Comparison of ENCODE assay signal across 26 mouse cellular contexts in the genomic region with DNA sequence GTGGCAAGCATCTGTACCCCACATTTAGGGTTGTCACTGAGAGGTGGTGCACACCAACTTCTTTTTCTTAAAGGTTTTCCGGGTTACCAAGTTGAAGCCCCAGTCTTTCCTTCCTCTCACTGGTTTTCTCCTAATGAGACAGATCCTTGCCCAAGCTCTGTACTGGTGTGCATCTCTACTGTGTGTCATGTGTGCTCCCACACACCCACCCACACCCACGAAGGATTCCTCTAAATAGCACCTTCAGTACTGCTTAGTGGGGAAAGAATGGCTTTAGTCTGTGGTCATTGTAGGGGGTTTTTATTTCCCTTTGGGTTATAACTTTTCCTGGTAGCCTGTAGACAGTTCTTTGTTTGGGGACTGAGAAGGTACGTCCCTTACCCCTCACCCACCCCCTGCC. TPM values are rescaled to one million over a fixed set of nuclear protein-coding genes. Genes with fewer than 3 reads are reported as not detected.
DNase-seq lines count a peak whose midpoint lies in the region; ATAC-seq lines count a peak whose summit lies in the region.
"Had no signal": no experiment of that assay in that cellular context is flagged by ENCODE, and none has a peak within 500 bp of the region (broad histone marks: within the 10 kb centered on the region; RNA-seq: fewer than 3 reads in every experiment).

No protein-coding gene starts in this region.

- ATAC-seq in frontal cortex, adult (ENCODE audit: low TSS enrichment): peak; percentile 85
- ATAC-seq: activated CD4-positive, CD25-positive, alpha-beta regulatory T cell, adult 4 months; CD4-positive, CD25-positive, alpha-beta regulatory T cell, adult 4 months; forebrain, embryonic 13.5 days; forebrain, embryonic 15.5 days; Patski had no signal

- no peak for DNase-seq in frontal cortex, postnatal 10 days (ENCODE audit: low spot score in 2 of 2)
- DNase-seq in left cerebral cortex, adult 18-20 months (ENCODE audit: low spot score in 2 of 2): peak; percentile 27 to 37
- DNase-seq in left cerebral cortex, adult 11 months (ENCODE audit: low spot score): no peak
- DNase-seq in right cerebral cortex, adult 18-20 months: peak; percentile 57
- no peak for DNase-seq in right cerebral cortex, postnatal 14 days
- peak; percentile 59 for DNase-seq in brain, adult 2 months (ENCODE audit: low read depth, low spot score)
- DNase-seq: adrenal gland, adult 8-10 months; adrenal gland, postnatal 14 days; adrenal gland, postnatal 36 days; B cell, adult 2 months; cerebellum, adult 11 months; cerebellum, adult 18-20 months; cerebellum, adult 8-10 months; cerebellum, adult 9-11 months; cerebellum, postnatal 14 days; cerebellum, postnatal 36 days; embryo, embryonic 11 days had no signal

RNA-seq across cellular contexts. Expression of a gene that starts 7.0 kb away (rescaled TPM):
- total RNA-seq in left cerebral cortex, adult 18-20 months (2021): not detected
- total RNA-seq: adrenal gland, adult 18-20 months; adrenal gland, adult 8-10 months; adrenal gland, postnatal 14 days; adrenal gland, postnatal 36 days; common myeloid progenitor, adult 5-6 weeks; G1E had no signal

RNA-seq across cellular contexts. Expression of a gene that starts 35.9 kb away (rescaled TPM):
- total RNA-seq in left cerebral cortex, adult 18-20 months (2021): 1 to 10 TPM; 3.2 to 3.8 TPM
- total RNA-seq: common myeloid progenitor, adult 5-6 weeks had no signal

RNA-seq across cellular contexts. Expression of a gene that starts 41.4 kb away (rescaled TPM):
- 1 to 10 TPM; 1.3 to 1.5 TPM for total RNA-seq in left cerebral cortex, adult 18-20 months (2021)
- total RNA-seq: G1E had no signal

Comparison
In these comparisons a context has a peak if more than half of its experiments do, and no peak if none do; other contexts are left out.
1. DNase-seq: peak in left cerebral cortex, adult 18-20 months (2 of 2), right cerebral cortex, adult 18-20 months (single experiment) and brain, adult 2 months (single experiment); none in frontal cortex, postnatal 10 days (0 of 2), left cerebral cortex, adult 11 months (single experiment) and right cerebral cortex, postnatal 14 days (single experiment).